Mouse (Mus musculus) intestine, embryonic 14.5 days (tissue): Measurements from ENCODE around the gene Ncoa3. TPM values are rescaled to one million over a fixed set of nuclear protein-coding genes. Genes with fewer than 3 reads are reported as not detected.

Source experiments
- ATAC-seq: fragments of 200-750 bp; cut with Nextera tagmentation; replicated peaks from 2 replicates; pipeline ENCODE4 v1.8.0; 2017; ENCODE audit warnings: low read depth, moderate number of reproducible peaks, moderate TSS enrichment, moderate library complexity; ENCODE audit not compliant: low FRiP score, low TSS enrichment
- DNase-seq: peaks from one replicate; pipeline ENCODE4 v3.0.0-alpha.2; 2018; ENCODE audit warnings: low spot score
- H3K27ac ChIP-seq: fragments of 300-500 bp; sonication (generic); 2 replicates; pipeline ENCODE4 v1.5.1; 2014; ENCODE audit warnings: low read depth, mild to moderate bottlenecking, control low read depth
- H3K27me3 ChIP-seq: fragments of 300-500 bp; sonication (generic); replicated peaks from 2 replicates; pipeline ENCODE4 v1.6.1; 2014; ENCODE audit warnings: low read length, control low read depth; ENCODE audit not compliant: control insufficient read depth, insufficient read depth
- H3K36me3 ChIP-seq: fragments of 300-500 bp; sonication (generic); 2 replicates; pipeline ENCODE4 v1.6.1; 2014; ENCODE audit warnings: low read length, control low read depth; ENCODE audit not compliant: control insufficient read depth, insufficient read depth
- H3K4me1 ChIP-seq: fragments of 300-500 bp; sonication (generic); replicated peaks from 2 replicates; pipeline ENCODE4 v1.6.1; 2014; ENCODE audit warnings: low read length, control low read depth, mixed read lengths; ENCODE audit not compliant: control insufficient read depth, insufficient read depth
- H3K4me2 ChIP-seq: fragments of 300-500 bp; sonication (generic); 2 replicates; pipeline ENCODE4 v1.6.1; 2014; ENCODE audit warnings: low read length
- H3K4me3 ChIP-seq: fragments of 300-500 bp; sonication (generic); 2 replicates; pipeline ENCODE4 v1.5.1; 2014; ENCODE audit warnings: low read depth, low read length, control low read depth, mixed read lengths
- H3K9ac ChIP-seq: fragments of 300-500 bp; sonication (generic); 2 replicates; pipeline ENCODE4 v1.6.1; 2014; ENCODE audit warnings: mild to moderate bottlenecking, low read length
- H3K9me3 ChIP-seq: fragments of 300-500 bp; sonication (generic); 2 replicates; pipeline ENCODE4 v1.6.1; 2016; ENCODE audit warnings: low read length, control low read depth; ENCODE audit not compliant: control insufficient read depth
- WGBS: fragments of 180-500 bp; shearing (Covaris S2); extraction: QIAGEN DNeasy Blood & Tissue Kit; methylation state at CpG from one replicate; pipeline ENCODE4 v1.1.7; 2014; 5-methylcytosine and 5-hydroxymethylcytosine counted together
- polyA plus RNA-seq: library from polyadenylated mRNA; unstranded; fragments of >200 nt; fragmentation: Nextera tagmentation; extraction: Ambion mirVana; gene quantifications from 2 replicates; pipeline ENCODE4 v1.2.1, GENCODE M21; 2014

The Ncoa3 gene
- polyA plus RNA-seq, 1 experiment from 2014 or later: 15.9 TPM

- no peaks in the 10 kb centered on the region for H3K27me3 ChIP-seq
- no peak for ATAC-seq
- no peaks in the 10 kb centered on the region for H3K4me1 ChIP-seq
- H3K27ac ChIP-seq: no peak overlapping the region
- H3K4me3 ChIP-seq: no peak overlapping the region
- H3K9me3 ChIP-seq: no peaks in the 10 kb centered on the region
- no peak for DNase-seq
- WGBS: 61% methylated on average over 1 of the region's 1 CpGs
- H3K4me2 ChIP-seq: no peak overlapping the region
- H3K36me3 ChIP-seq: peaks cover 83% of the 10 kb centered on the region
- no peak overlapping the region for H3K9ac ChIP-seq
Measured at GRCm38 (mm10) chr2:166062008-166062407, 69.6 kb downstream of the Ncoa3 start.

GRCm38 (mm10) chr2:166062431-166062830, 70.0 kb downstream of the Ncoa3 start:
- no peak for DNase-seq
- peaks cover 84% of the 10 kb centered on the region for H3K36me3 ChIP-seq
- H3K9me3 ChIP-seq: no peaks in the 10 kb centered on the region
- H3K4me2 ChIP-seq: no peak overlapping the region
- ATAC-seq: no peak
- WGBS: 91% methylated on average over 8 of the region's 8 CpGs
- no peaks in the 10 kb centered on the region for H3K27me3 ChIP-seq
- H3K27ac ChIP-seq: no peak overlapping the region
- H3K9ac ChIP-seq: no peak overlapping the region
- H3K4me3 ChIP-seq: no peak overlapping the region
- H3K4me1 ChIP-seq: no peaks in the 10 kb centered on the region

GRCm38 (mm10) chr2:166066434-166066833, 74.0 kb downstream of the Ncoa3 start:
- no peak overlapping the region for H3K4me3 ChIP-seq
- WGBS: 85% methylated on average over 4 of the region's 4 CpGs
- H3K9ac ChIP-seq: no peak overlapping the region
- peaks cover 92% of the 10 kb centered on the region for H3K36me3 ChIP-seq
- no peaks in the 10 kb centered on the region for H3K27me3 ChIP-seq
- DNase-seq: no peak
- no peak overlapping the region for H3K27ac ChIP-seq
- no peak for ATAC-seq
- no peaks in the 10 kb centered on the region for H3K4me1 ChIP-seq
- no peak overlapping the region for H3K4me2 ChIP-seq
- H3K9me3 ChIP-seq: no peaks in the 10 kb centered on the region

GRCm38 (mm10) chr2:166068261-166068660, 75.8 kb downstream of the Ncoa3 start:
- no peaks in the 10 kb centered on the region for H3K4me1 ChIP-seq
- no peak for ATAC-seq
- no peaks in the 10 kb centered on the region for H3K27me3 ChIP-seq
- no peak overlapping the region for H3K27ac ChIP-seq
- no peak overlapping the region for H3K4me3 ChIP-seq
- H3K4me2 ChIP-seq: no peak overlapping the region
- no peak for DNase-seq
- H3K9ac ChIP-seq: no peak overlapping the region
- H3K9me3 ChIP-seq: no peaks in the 10 kb centered on the region
- WGBS: 88% methylated on average over 9 of the region's 9 CpGs
- H3K36me3 ChIP-seq: peaks cover 93% of the 10 kb centered on the region

GRCm38 (mm10) chr2:166069164-166069563, 76.7 kb downstream of the Ncoa3 start:
- WGBS: 87% methylated on average over 5 of the region's 5 CpGs
- H3K36me3 ChIP-seq: peaks cover 94% of the 10 kb centered on the region
- DNase-seq: no peak
- ATAC-seq: no peak
- no peak overlapping the region for H3K4me3 ChIP-seq
- no peaks in the 10 kb centered on the region for H3K4me1 ChIP-seq
- no peak overlapping the region for H3K4me2 ChIP-seq
- H3K27me3 ChIP-seq: no peaks in the 10 kb centered on the region
- H3K9me3 ChIP-seq: no peaks in the 10 kb centered on the region
- no peak overlapping the region for H3K27ac ChIP-seq
- no peak overlapping the region for H3K9ac ChIP-seq

GRCm38 (mm10) chr2:166069738-166070137, 77.3 kb downstream of the Ncoa3 start:
- H3K4me1 ChIP-seq: no peaks in the 10 kb centered on the region; the same call in 1 of the 2 replicates
- H3K36me3 ChIP-seq: peaks cover 94% of the 10 kb centered on the region
- DNase-seq (no peak), ATAC-seq (no peak)
- no peaks in the 10 kb centered on the region for H3K9me3 ChIP-seq
- 89% methylated on average over 7 of the region's 7 CpGs for WGBS
- no peak overlapping the region for H3K9ac ChIP-seq
- no peak overlapping the region for H3K4me2 ChIP-seq
- H3K27me3 ChIP-seq: no peaks in the 10 kb centered on the region
- H3K4me3 ChIP-seq: no peak overlapping the region
- H3K27ac ChIP-seq: no peak overlapping the region

GRCm38 (mm10) chr2:166071481-166071880, 79.0 kb downstream of the Ncoa3 start:
- Histone ChIP-seq H3K27me3 (no peaks in the 10 kb centered on the region), H3K36me3 (peaks cover 91% of the 10 kb centered on the region), H3K4me1 (no peaks in the 10 kb centered on the region; the same call in 1 of the 2 replicates), H3K27ac (no peak overlapping the region), H3K9me3 (no peaks in the 10 kb centered on the region), H3K9ac (no peak overlapping the region), H3K4me3 (no peak overlapping the region), H3K4me2 (no peak overlapping the region)
- ATAC-seq: no peak
- 88% methylated on average over 5 of the region's 5 CpGs for WGBS
- DNase-seq: no peak

- Histone ChIP-seq H3K9ac (no peak overlapping the region), H3K4me2 (no peak overlapping the region), H3K9me3 (no peaks in the 10 kb centered on the region), H3K27me3 (no peaks in the 10 kb centered on the region), H3K27ac (no peak overlapping the region), H3K36me3 (peaks cover 91% of the 10 kb centered on the region), H3K4me3 (no peak overlapping the region), H3K4me1 (no peaks in the 10 kb centered on the region; the same call in 1 of the 2 replicates)
- ATAC-seq (no peak), DNase-seq (no peak)
- 81% methylated on average over 8 of the region's 9 CpGs for WGBS
Measured at GRCm38 (mm10) chr2:166071889-166072288, 79.5 kb downstream of the Ncoa3 start.

- no peak for ATAC-seq
- no peak overlapping the region for H3K27ac ChIP-seq
Measured at GRCm38 (mm10) chr2:166073082-166073481, 80.6 kb downstream of the Ncoa3 start.

More at GRCm38 (mm10) chr2:166073082-166073481, 80.6 kb downstream of the Ncoa3 start:
- no peak for DNase-seq
- Histone ChIP-seq H3K27me3 (no peaks in the 10 kb centered on the region), H3K9me3 (no peaks in the 10 kb centered on the region), H3K36me3 (peaks cover 86% of the 10 kb centered on the region), H3K4me2 (no peak overlapping the region), H3K4me3 (no peak overlapping the region), H3K4me1 (no peaks in the 10 kb centered on the region; the same call in 1 of the 2 replicates), H3K9ac (no peak overlapping the region)
- 71% methylated on average over 10 of the region's 10 CpGs for WGBS
